Mouse (Mus musculus) kidney, embryonic 14.5 days (tissue): ENCODE results near the gene Rps26. TPM values are rescaled to one million over a fixed set of nuclear protein-coding genes. Genes with fewer than 3 reads are reported as not detected.

Source experiments
- ATAC-seq: fragments of 200-750 bp; cut with Nextera tagmentation; 2 replicates; pipeline ENCODE4 v1.8.0; 2017; ENCODE audit warnings: moderate number of reproducible peaks, mild to moderate bottlenecking, moderate TSS enrichment, moderate library complexity; ENCODE audit not compliant: low FRiP score, low TSS enrichment
- H3K27ac ChIP-seq: fragments of 300-500 bp; sonication (generic); 2 replicates; pipeline ENCODE4 v1.5.1; 2014; ENCODE audit warnings: low read depth, mild to moderate bottlenecking, low read length, moderate library complexity, mixed read lengths
- H3K27me3 ChIP-seq: fragments of 300-500 bp; sonication (generic); 2 replicates; pipeline ENCODE4 v1.6.1; 2014; ENCODE audit warnings: mild to moderate bottlenecking, low read length; ENCODE audit not compliant: control insufficient read depth, insufficient read depth
- H3K36me3 ChIP-seq: fragments of 300-500 bp; sonication (generic); 2 replicates; pipeline ENCODE4 v1.6.1; 2014; ENCODE audit warnings: low read length, mixed read lengths; ENCODE audit not compliant: control insufficient read depth, insufficient read depth
- H3K4me1 ChIP-seq: fragments of 300-500 bp; sonication (generic); 2 replicates; pipeline ENCODE4 v1.6.1; 2014; ENCODE audit warnings: low read length, mixed read lengths; ENCODE audit not compliant: control insufficient read depth, insufficient read depth
- H3K4me2 ChIP-seq: fragments of 300-500 bp; sonication (generic); replicated peaks from 2 replicates; pipeline ENCODE4 v1.6.1; 2014; ENCODE audit warnings: low read depth, mild to moderate bottlenecking, low read length
- H3K4me3 ChIP-seq: fragments of 300-500 bp; sonication (generic); 2 replicates; pipeline ENCODE4 v1.5.1; 2014; ENCODE audit warnings: mild to moderate bottlenecking, low read length
- H3K9ac ChIP-seq: fragments of 300-500 bp; sonication (generic); 2 replicates; pipeline ENCODE4 v1.6.1; 2014; ENCODE audit warnings: low read depth, mild to moderate bottlenecking, low read length, moderate library complexity
- H3K9me3 ChIP-seq: fragments of 300-500 bp; sonication (generic); 2 replicates; pipeline ENCODE4 v1.6.1; 2016; ENCODE audit warnings: low read length; ENCODE audit not compliant: control insufficient read depth
- WGBS: fragments of 180-500 bp; shearing (Covaris S2); extraction: QIAGEN DNeasy Blood & Tissue Kit; methylation state at CpG from one replicate; pipeline ENCODE4 v1.1.7; 2014; 5-methylcytosine and 5-hydroxymethylcytosine counted together
- polyA plus RNA-seq: library from polyadenylated mRNA; unstranded; fragments of >200 nt; fragmentation: Nextera tagmentation; extraction: Ambion mirVana; gene quantifications from 2 replicates; pipeline ENCODE4 v1.2.1, GENCODE M21; 2014

The Rps26 gene
- polyA plus RNA-seq, 1 experiment from 2014 or later: 1,019 TPM

DNA sequence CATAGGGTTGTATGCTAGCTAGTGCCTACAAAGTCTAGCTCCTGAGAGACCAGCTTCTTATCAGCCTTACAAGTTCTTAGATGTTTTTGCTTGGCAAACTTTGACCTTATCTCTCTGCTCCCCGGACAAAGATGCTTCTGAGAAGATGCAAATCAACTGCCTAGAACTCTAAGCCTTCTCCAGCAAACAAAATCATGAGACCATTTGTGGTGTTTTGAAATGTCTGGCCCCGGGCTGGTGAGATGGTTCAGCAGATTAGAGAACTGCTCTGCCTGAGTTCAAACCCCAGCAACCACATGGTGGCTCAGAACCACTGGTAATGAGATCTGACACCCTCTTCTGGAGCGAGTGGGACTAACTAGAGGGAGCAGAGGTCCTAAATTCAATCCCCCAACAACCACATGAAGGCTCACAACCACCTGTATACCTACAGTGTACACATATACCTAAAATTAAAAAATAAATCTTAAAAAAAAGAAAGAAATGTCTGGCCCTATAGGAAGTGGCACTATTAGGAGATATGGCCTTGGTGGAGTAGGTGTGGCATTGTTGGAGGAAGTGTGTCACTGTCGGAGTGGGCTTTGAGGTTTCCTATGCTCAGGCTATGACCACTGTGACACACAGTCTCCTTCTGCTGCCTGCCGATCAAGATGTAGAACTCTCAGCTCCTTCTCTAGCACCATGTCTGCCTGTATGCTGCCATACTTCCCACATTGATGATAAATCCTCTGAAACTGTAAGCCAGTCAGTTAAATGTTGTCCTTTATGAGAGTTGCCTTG, 37.1 kb upstream of the Rps26 start:
- Histone ChIP-seq H3K27me3 (no peaks in the 10 kb centered on the region), H3K36me3 (no peaks in the 10 kb centered on the region), H3K4me1 (peaks cover 3% of the 10 kb centered on the region; the same call in 1 of the 2 replicates), H3K4me2 (no peak overlapping the region), H3K4me3 (no peak overlapping the region), H3K9me3 (no peaks in the 10 kb centered on the region), H3K9ac (no peak overlapping the region), H3K27ac (no peak overlapping the region)
- WGBS: 62% methylated on average over 5 of the region's 5 CpGs
- ATAC-seq: no peak

DNA sequence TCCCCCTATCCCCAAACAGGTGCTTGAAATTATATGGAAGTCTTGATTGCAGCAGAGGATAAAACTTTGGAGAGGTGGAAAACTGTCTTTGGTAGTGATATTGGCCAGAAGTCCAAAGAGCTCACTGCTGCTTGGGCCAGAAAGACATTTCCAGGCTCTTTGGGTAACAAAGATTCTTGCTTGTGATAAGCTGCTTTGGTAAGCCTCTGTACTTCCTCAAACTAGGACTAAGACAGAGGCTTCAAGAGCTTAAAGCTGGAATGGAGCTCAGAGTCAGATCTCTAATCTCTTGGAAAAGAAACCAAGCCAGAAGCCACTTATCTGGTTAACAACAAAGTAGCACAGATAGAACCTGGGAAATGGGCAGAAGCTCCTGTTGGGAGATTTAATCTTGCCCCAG, 35.9 kb upstream of the Rps26 start:
- no peak overlapping the region for H3K4me2 ChIP-seq
- no peak overlapping the region for H3K9ac ChIP-seq
- no peaks in the 10 kb centered on the region for H3K27me3 ChIP-seq
- H3K27ac ChIP-seq: no peak overlapping the region
- H3K9me3 ChIP-seq: no peaks in the 10 kb centered on the region
- no peaks in the 10 kb centered on the region for H3K4me1 ChIP-seq
- no peak overlapping the region for H3K4me3 ChIP-seq
- ATAC-seq: no peak
- H3K36me3 ChIP-seq: no peaks in the 10 kb centered on the region

DNA sequence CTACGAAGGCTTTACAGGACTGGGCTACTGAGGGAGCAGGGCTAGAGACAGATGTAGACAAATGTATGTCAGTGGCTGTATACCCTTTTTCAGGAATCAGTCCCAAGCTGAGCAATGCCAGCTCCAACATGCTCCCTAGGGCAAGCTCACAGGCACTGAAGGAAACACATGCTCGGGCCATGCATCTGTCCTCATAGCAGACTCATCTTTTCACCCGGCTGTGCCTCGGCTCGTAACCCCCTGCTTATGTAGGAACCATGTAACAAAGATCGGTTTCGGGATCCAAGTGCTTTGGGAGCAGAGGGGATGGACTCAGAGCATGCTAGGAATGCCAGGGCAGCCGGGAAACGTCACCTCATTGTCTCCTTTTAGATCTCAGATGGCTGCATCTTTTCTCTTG, 32.9 kb upstream of the Rps26 start:
- no peaks in the 10 kb centered on the region for H3K27me3 ChIP-seq
- H3K36me3 ChIP-seq: no peaks in the 10 kb centered on the region
- H3K4me3 ChIP-seq: no peak overlapping the region
- no peak overlapping the region for H3K4me2 ChIP-seq
- WGBS: 39% methylated on average over 9 of the region's 9 CpGs
- H3K4me1 ChIP-seq: no peaks in the 10 kb centered on the region
- no peak overlapping the region for H3K9ac ChIP-seq
- no peak for ATAC-seq
- H3K9me3 ChIP-seq: no peaks in the 10 kb centered on the region
- H3K27ac ChIP-seq: no peak overlapping the region

GRCm38 (mm10) chr10:128657844-128658243, 31.3 kb upstream of the Rps26 start:
- WGBS: 50% methylated on average over 9 of the region's 9 CpGs
- Histone ChIP-seq H3K9ac (no peak overlapping the region), H3K4me2 (no peak overlapping the region), H3K9me3 (no peaks in the 10 kb centered on the region), H3K27me3 (no peaks in the 10 kb centered on the region), H3K27ac (no peak overlapping the region), H3K36me3 (no peaks in the 10 kb centered on the region), H3K4me3 (no peak overlapping the region), H3K4me1 (no peaks in the 10 kb centered on the region)
- ATAC-seq: no peak

DNA sequence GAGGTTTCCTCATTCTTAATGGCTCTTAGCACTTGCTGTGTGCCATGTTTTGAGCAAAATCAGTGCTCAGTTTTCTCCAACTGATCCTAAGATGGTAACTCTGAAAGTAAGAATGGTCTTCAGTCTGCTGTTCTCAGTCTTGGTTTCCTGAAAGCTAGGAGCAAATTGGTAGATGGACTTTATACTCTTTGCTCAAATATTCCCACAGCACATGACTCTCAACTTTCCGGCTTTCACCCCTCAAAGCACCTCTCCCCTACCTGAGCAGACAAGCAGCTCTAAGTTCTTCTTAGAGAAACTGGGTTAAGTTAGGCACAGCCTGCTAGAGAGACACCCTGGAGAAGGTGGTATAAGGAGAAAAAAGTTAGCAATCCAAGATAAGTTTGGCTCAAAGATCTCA, 30.2 kb upstream of the Rps26 start:
- no peak for ATAC-seq
- WGBS: 91% methylated on average over 1 of the region's 1 CpGs

GRCm38 (mm10) chr10:128655254-128655653, 28.7 kb upstream of the Rps26 start:
- no peaks in the 10 kb centered on the region for H3K27me3 ChIP-seq
- H3K9me3 ChIP-seq: no peaks in the 10 kb centered on the region
- H3K36me3 ChIP-seq: no peaks in the 10 kb centered on the region
- H3K4me2 ChIP-seq: no peak overlapping the region
- H3K4me3 ChIP-seq: no peak overlapping the region
- no peak for ATAC-seq
- H3K9ac ChIP-seq: no peak overlapping the region
- no peak overlapping the region for H3K27ac ChIP-seq
- H3K4me1 ChIP-seq: no peaks in the 10 kb centered on the region
- WGBS: 86% methylated on average over 3 of the region's 3 CpGs

More for the DNA sequence above, 30.2 kb upstream of the Rps26 start:
- Histone ChIP-seq H3K4me1 (no peaks in the 10 kb centered on the region), H3K4me2 (no peak overlapping the region), H3K4me3 (no peak overlapping the region), H3K27ac (no peak overlapping the region), H3K9ac (no peak overlapping the region), H3K9me3 (no peaks in the 10 kb centered on the region), H3K27me3 (no peaks in the 10 kb centered on the region), H3K36me3 (no peaks in the 10 kb centered on the region)

- WGBS: 74% methylated on average over 4 of the region's 4 CpGs
- Histone ChIP-seq H3K4me3 (no peak overlapping the region), H3K9ac (0 out of 2 replicates have a peak overlapping the region, but pooled peaks have one; percentile 7), H3K27ac (no peak overlapping the region), H3K36me3 (no peaks in the 10 kb centered on the region), H3K27me3 (no peaks in the 10 kb centered on the region), H3K4me2 (no peak overlapping the region), H3K4me1 (no peaks in the 10 kb centered on the region), H3K9me3 (no peaks in the 10 kb centered on the region)
- ATAC-seq: no peak
Measured at GRCm38 (mm10) chr10:128653866-128654265, 27.3 kb upstream of the Rps26 start.

- H3K4me3 ChIP-seq: peak overlapping the region; percentile 49
- H3K27me3 ChIP-seq: no peaks in the 10 kb centered on the region
- peak overlapping the region; percentile 31; the same call in 1 of the 2 replicates for H3K9ac ChIP-seq
- ATAC-seq: peak; percentile 70
- 4% methylated on average over 11 of the region's 13 CpGs for WGBS
- peaks cover 15% of the 10 kb centered on the region for H3K4me1 ChIP-seq
- H3K9me3 ChIP-seq: no peaks in the 10 kb centered on the region
- peak overlapping the region; percentile 2; the same call in 1 of the 2 replicates for H3K27ac ChIP-seq
- peak overlapping the region; percentile 81 for H3K4me2 ChIP-seq
- no peaks in the 10 kb centered on the region for H3K36me3 ChIP-seq
Measured at GRCm38 (mm10) chr10:128646139-128647089, 19.9 kb upstream of the Rps26 start.
